Mouse (Mus musculus) ES-E14 (cell line): Measurements from ENCODE around the gene Tex33.

Experiments used
- CHD2 ChIP-seq: IDR thresholded peaks from 2 replicates; pipeline ENCODE4 v1.6.1; 2014; ENCODE audit warnings: mild to moderate bottlenecking, low read depth, low read length, inconsistent platforms
- HCFC1 ChIP-seq: IDR thresholded peaks from 2 replicates; pipeline ENCODE4 v1.6.1; 2012; ENCODE audit warnings: low read length, inconsistent platforms, borderline replicate concordance; ENCODE audit not compliant: insufficient read depth
- MAFK ChIP-seq: IDR thresholded peaks from 2 replicates; pipeline ENCODE4 v1.6.1; 2014; ENCODE audit warnings: mild to moderate bottlenecking, low read depth, low read length, inconsistent platforms; ENCODE audit not compliant: insufficient read depth
- ZC3H11A ChIP-seq: IDR thresholded peaks from 2 replicates; pipeline ENCODE4 v1.6.1; 2012; ENCODE audit warnings: low read depth, mild to moderate bottlenecking, inconsistent platforms, low read length, borderline replicate concordance
- ZNF384 ChIP-seq: IDR thresholded peaks from 2 replicates; pipeline ENCODE4 v1.6.1; 2012; ENCODE audit warnings: low read depth, low read length, inconsistent platforms

- no peak for TF ChIP-seq HCFC1
- TF ChIP-seq MAFK: no peak
- no peak for TF ChIP-seq CHD2
- no peak for TF ChIP-seq ZC3H11A
- no peak for TF ChIP-seq ZNF384
These were observed 12.1 kb downstream of the Tex33 start for GRCm38 (mm10) chr15:78383450-78384219.
